Mouse (Mus musculus) E14TG2a.4 (cell line): ENCODE measurements around the gene Cd83.

Experiments
- CTCF ChIP-seq: conservative IDR thresholded peaks from 2 replicates; pipeline ENCODE4 v1.5.1; 2014; ENCODE audit warnings: low read length
- NANOG ChIP-seq: IDR thresholded peaks from 2 replicates; pipeline ENCODE4 v1.6.1; 2014; ENCODE audit warnings: borderline replicate concordance, low read length, mixed read lengths
- POU5F1 ChIP-seq: IDR thresholded peaks from 2 replicates; pipeline ENCODE4 v1.6.1; 2014; ENCODE audit warnings: low read length, borderline replicate concordance

GRCm38 (mm10) chr13:43742677-43743076 lies 41.9 kb upstream of the Cd83 start:
- TF ChIP-seq CTCF = peak; percentile 54
- no peak for TF ChIP-seq NANOG
- TF ChIP-seq POU5F1 = no peak
